Mouse (Mus musculus) liver, embryonic 16.5 days (tissue): ENCODE results near the gene Hes2. TPM values are rescaled to one million over a fixed set of nuclear protein-coding genes. Genes with fewer than 3 reads are reported as not detected.
A peak's percentile ranks its signal among the peaks of the same experiment; 100 is the strongest.

Experiments used
- ATAC-seq: fragments of 200-750 bp; cut with Nextera tagmentation; 2 replicates; pipeline ENCODE4 v1.8.0; 2017; ENCODE audit warnings: low read depth, mild to moderate bottlenecking, moderate number of reproducible peaks, moderate library complexity
- H3K27ac ChIP-seq: fragments of 300-500 bp; sonication (generic); 2 replicates; pipeline ENCODE4 v1.5.1; 2014; ENCODE audit warnings: mild to moderate bottlenecking, low read length
- H3K27me3 ChIP-seq: fragments of 300-500 bp; sonication (generic); 2 replicates; pipeline ENCODE4 v1.6.1; 2014; ENCODE audit warnings: low read depth, low read length, mixed read lengths; ENCODE audit not compliant: control insufficient read depth, insufficient read depth
- H3K36me3 ChIP-seq: fragments of 300-500 bp; sonication (generic); 2 replicates; pipeline ENCODE4 v1.6.1; 2014; ENCODE audit warnings: mild to moderate bottlenecking; ENCODE audit not compliant: control insufficient read depth, insufficient read depth
- H3K4me1 ChIP-seq: fragments of 300-500 bp; sonication (generic); 2 replicates; pipeline ENCODE4 v1.6.1; 2014; ENCODE audit warnings: low read depth, low read length, mixed read lengths; ENCODE audit not compliant: control insufficient read depth
- H3K4me2 ChIP-seq: fragments of 300-500 bp; sonication (generic); 2 replicates; pipeline ENCODE4 v1.6.1; 2014; ENCODE audit warnings: low read depth, low read length, mixed read lengths
- H3K4me3 ChIP-seq: fragments of 300-500 bp; sonication (generic); 2 replicates; pipeline ENCODE4 v1.5.1; 2014; ENCODE audit warnings: low read depth, mild to moderate bottlenecking, low read length
- H3K9ac ChIP-seq: fragments of 300-500 bp; sonication (generic); 2 replicates; pipeline ENCODE4 v1.6.1; 2014; ENCODE audit warnings: low read depth, low read length
- H3K9me3 ChIP-seq: fragments of 300-500 bp; sonication (generic); replicated peaks from 2 replicates; pipeline ENCODE4 v1.6.1; 2016; ENCODE audit warnings: low read length; ENCODE audit not compliant: control insufficient read depth
- WGBS: fragments of 180-500 bp; shearing (Covaris S2); extraction: QIAGEN DNeasy Blood & Tissue Kit; methylation state at CpG from one replicate; pipeline ENCODE4 v1.1.7; 2014; ENCODE audit not compliant: insufficient replicate concordance; 5-methylcytosine and 5-hydroxymethylcytosine counted together
- polyA plus RNA-seq: library from polyadenylated mRNA; unstranded; fragments of >200 nt; fragmentation: Nextera tagmentation; extraction: Ambion mirVana; gene quantifications from 2 replicates; pipeline ENCODE4 v1.2.1, GENCODE M21; 2015

Hes2 gene
- polyA plus RNA-seq, 1 experiment from 2014 or later = not detected

DNA sequence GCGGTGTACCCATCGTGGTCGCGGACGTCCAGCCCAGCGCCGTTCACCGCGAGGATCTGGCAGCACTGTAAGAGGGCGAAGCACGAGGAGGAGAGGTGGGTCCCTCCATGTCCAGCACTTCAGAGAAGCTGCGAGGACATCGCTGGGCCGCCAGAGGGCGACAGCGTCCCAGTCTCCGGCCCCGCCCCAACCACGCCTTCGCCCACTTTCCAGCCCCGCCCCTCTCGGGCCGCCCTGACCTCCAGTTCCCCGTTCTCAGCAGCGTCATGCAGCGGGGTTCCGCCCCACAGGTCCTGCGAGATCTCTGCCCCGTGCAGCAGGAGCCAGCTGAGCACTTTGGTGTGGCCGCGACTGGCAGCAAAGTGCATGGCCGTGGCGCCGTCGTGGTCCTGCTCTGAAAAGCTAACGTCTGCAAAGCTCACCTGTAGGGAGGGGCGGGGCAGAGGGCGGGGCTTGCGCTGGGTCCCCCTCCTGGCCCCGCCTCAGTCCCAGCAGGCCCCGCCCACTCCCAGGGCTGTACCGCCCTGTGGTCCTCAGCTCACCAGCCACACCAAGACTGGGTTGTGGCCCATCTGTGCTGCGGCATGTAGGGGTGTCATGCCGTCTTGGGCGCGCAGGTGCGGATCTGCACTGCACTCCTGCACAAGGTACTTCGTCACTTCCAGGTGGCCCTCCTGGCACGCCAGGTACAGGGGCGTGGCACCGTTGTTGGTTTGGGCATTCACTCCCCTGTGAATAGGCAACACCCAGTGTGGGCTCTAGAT lies 20.0 kb upstream of the Hes2 start:
- H3K4me3 ChIP-seq = peak overlapping the region; percentile 64
- peaks cover 19% of the 10 kb centered on the region for H3K27me3 ChIP-seq
- H3K9me3 ChIP-seq = no peaks in the 10 kb centered on the region; the same call in 1 of the 2 replicates
- no peak overlapping the region; the same call in 1 of the 2 replicates for H3K9ac ChIP-seq
- peaks cover 12% of the 10 kb centered on the region for H3K4me1 ChIP-seq
- no peaks in the 10 kb centered on the region for H3K36me3 ChIP-seq
- peak; percentile 87 for ATAC-seq
- H3K27ac ChIP-seq = no peak overlapping the region
- H3K4me2 ChIP-seq = peak overlapping the region; percentile 74
- 2% methylated on average over 51 of the region's 51 CpGs for WGBS

- Histone ChIP-seq H3K9ac (no peak overlapping the region), H3K4me3 (no peak overlapping the region), H3K27ac (no peak overlapping the region), H3K9me3 (no peaks in the 10 kb centered on the region; the same call in 1 of the 2 replicates), H3K4me1 (peaks cover 12% of the 10 kb centered on the region), H3K27me3 (peaks cover 11% of the 10 kb centered on the region; the same call in 1 of the 2 replicates), H3K36me3 (no peaks in the 10 kb centered on the region), H3K4me2 (no peak overlapping the region)
- no peak for ATAC-seq
- 30% methylated on average over 6 of the region's 6 CpGs for WGBS
Measured at GRCm38 (mm10) chr4:152140441-152140840, 18.2 kb upstream of the Hes2 start.

DNA sequence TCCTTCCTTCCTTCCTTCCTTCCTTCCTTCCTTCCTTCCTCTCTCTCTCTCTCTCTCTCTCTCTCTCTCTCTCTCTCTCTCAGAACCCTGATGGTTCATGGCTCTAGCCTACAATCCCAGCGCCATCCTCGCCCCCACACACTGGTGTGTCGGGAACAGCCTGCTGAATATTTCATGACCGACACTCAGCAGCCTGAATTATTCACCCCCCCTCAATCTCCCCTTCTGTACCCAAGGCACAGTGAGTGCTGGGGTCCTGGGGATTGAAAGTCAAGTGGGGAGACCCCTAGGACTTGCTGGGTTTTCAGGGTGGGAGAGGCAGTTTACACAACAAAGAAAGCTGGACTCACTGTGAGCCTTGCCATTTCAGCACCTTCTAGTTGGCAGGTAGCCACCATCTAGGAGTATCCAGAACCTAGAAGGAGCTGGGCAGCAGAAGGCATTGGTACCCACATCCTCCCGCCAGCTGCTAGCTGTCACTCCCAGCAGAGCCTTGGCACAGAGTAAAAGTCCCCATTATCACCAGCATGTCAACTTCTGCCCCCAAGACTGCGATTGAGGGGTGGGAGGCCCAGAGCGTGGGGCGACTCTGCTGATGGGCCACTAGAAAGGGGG lies 17.0 kb upstream of the Hes2 start:
- H3K36me3 ChIP-seq = no peaks in the 10 kb centered on the region
- no peak overlapping the region for H3K9ac ChIP-seq
- peaks cover 12% of the 10 kb centered on the region for H3K4me1 ChIP-seq
- no peak overlapping the region for H3K4me2 ChIP-seq
- ATAC-seq = no peak
- no peak overlapping the region for H3K4me3 ChIP-seq
- no peaks in the 10 kb centered on the region; the same call in 1 of the 2 replicates for H3K9me3 ChIP-seq
- peaks cover 11% of the 10 kb centered on the region; the same call in 1 of the 2 replicates for H3K27me3 ChIP-seq
- WGBS = 53% methylated on average over 8 of the region's 8 CpGs
- H3K27ac ChIP-seq = no peak overlapping the region

- WGBS = 21% methylated on average over 1 of the region's 1 CpGs
Measured at GRCm38 (mm10) chr4:152143632-152144031, 15.0 kb upstream of the Hes2 start.

DNA sequence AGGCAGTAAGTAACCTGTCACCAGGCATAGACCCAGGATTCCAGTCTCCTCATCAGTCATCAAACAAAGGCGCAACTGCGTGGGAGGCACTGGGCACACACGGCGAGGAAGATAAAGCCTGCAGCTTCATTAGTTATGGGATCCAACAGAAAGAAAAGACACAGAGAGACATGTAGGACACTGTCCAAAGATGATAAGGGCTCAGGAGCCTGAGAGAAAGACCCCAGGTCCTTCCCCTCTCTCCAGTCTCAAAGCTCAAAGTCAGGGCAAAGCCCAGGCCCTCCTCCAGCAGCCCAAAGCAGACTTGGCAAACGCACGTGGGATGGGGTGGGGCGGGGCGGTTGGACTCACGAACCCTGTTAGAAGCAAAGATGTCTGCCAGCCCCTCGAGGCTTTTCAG lies 13.2 kb upstream of the Hes2 start:
- no peak overlapping the region for H3K4me3 ChIP-seq
- H3K4me1 ChIP-seq = no peaks in the 10 kb centered on the region
- H3K27ac ChIP-seq = no peak overlapping the region
- H3K9ac ChIP-seq = no peak overlapping the region
- 46% methylated on average over 10 of the region's 10 CpGs for WGBS
- no peaks in the 10 kb centered on the region; the same call in 1 of the 2 replicates for H3K9me3 ChIP-seq
- H3K36me3 ChIP-seq = no peaks in the 10 kb centered on the region
- ATAC-seq = no peak; the same call in 1 of the 2 replicates
- peaks cover 14% of the 10 kb centered on the region for H3K27me3 ChIP-seq
- no peak overlapping the region for H3K4me2 ChIP-seq

More at GRCm38 (mm10) chr4:152143632-152144031, 15.0 kb upstream of the Hes2 start:
- H3K27me3 ChIP-seq = peaks cover 11% of the 10 kb centered on the region; the same call in 1 of the 2 replicates
- no peak overlapping the region for H3K4me3 ChIP-seq
- H3K9me3 ChIP-seq = no peaks in the 10 kb centered on the region; the same call in 1 of the 2 replicates
- no peak overlapping the region for H3K4me2 ChIP-seq
- no peaks in the 10 kb centered on the region for H3K36me3 ChIP-seq
- no peak overlapping the region for H3K9ac ChIP-seq
- ATAC-seq = no peak
- no peak overlapping the region for H3K27ac ChIP-seq
- peaks cover 5% of the 10 kb centered on the region for H3K4me1 ChIP-seq

DNA sequence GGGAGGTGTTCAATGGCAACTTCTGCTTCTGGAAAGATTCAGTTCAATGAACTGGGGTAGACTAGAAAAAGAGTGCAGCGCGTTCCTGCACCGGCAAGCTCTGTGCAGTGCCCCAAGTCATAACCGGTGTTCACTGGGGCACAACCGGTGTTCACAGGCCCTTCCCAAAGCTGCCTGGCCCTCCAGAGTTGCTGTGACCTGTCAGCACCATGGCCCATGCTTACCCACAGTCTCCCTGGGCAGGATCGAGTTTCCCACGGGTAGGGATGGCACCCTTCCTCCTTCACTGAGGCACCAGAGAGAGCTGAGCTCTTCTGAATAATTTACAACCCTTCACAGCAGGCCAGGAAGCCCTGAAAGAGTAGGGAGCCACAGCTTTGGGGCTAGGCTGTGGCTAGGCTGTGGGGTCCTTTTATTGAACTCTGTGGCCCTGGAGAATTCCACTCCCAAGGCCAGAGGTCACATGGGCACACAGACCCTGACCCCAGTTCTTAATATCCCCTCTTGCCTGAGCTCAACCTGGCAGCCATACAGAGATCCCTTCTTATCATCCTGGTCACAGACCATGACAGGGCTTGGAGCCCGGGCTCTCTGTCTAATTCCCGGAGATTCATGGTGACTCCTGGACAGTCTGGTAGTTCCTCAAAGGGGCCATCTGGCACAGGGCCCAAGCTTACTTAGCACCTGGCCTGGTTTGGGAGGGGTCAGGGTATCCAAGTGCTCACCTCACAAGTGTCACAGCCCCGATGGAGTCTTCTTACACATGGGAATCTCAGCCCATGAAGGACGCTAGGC lies 12.4 kb upstream of the Hes2 start:
- Histone ChIP-seq H3K9me3 (no peaks in the 10 kb centered on the region; the same call in 1 of the 2 replicates), H3K4me1 (no peaks in the 10 kb centered on the region), H3K36me3 (no peaks in the 10 kb centered on the region), H3K27me3 (peaks cover 12% of the 10 kb centered on the region), H3K9ac (no peak overlapping the region), H3K27ac (no peak overlapping the region), H3K4me2 (no peak overlapping the region), H3K4me3 (no peak overlapping the region)
- 54% methylated on average over 11 of the region's 11 CpGs for WGBS
- no peak for ATAC-seq

DNA sequence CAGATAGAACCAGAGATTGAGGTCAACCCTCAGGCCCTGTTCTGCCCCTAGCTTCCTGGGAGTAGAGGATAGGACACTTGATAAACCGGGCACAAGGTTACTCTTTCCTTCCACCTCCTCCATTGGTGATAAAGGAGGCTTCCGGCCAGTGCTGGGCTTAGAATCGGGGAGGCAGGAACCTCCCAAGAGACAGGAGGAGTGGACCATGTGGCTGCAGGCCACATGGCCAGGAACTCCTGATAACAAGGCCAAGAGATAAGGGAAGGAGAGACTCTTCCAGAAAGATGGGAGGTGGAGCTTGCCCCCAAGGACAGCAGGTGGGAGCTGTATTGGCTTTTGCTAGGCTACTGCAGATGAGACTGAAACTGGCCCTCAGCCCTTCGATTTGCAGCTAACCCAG lies 8.1 kb upstream of the Hes2 start:
- ATAC-seq = no peak
- Histone ChIP-seq H3K36me3 (no peaks in the 10 kb centered on the region), H3K9me3 (no peaks in the 10 kb centered on the region), H3K27me3 (peaks cover 36% of the 10 kb centered on the region), H3K4me3 (no peak overlapping the region), H3K9ac (no peak overlapping the region), H3K27ac (no peak overlapping the region), H3K4me2 (no peak overlapping the region), H3K4me1 (peaks cover 15% of the 10 kb centered on the region)
- 39% methylated on average over 4 of the region's 4 CpGs for WGBS

DNA sequence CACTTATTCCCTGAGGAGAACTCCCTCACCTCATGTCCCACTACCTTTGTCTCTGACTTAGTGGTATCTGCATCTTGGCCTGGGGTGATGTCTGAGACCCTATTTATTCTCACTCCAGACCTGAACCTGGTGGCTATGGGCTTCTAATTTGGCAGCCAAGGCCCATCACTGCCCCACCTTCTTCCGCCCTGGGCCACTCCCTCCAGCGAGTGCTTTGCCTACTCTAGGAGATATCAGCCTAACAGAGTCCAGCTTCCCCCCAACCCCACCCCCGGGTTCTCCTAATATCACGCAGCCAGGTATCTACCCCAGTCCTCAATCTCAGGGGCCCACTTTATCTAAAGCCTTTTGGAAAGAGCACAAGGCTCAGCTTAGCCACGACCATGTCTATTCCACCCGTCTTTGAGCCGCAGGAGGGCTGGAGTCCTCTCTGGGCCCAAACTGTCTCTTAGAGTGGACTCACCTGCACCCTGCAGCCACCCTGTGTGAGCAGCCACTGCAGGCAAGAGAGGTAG lies 7.2 kb upstream of the Hes2 start:
- WGBS = 10% methylated on average over 7 of the region's 7 CpGs
- peaks cover 36% of the 10 kb centered on the region for H3K27me3 ChIP-seq

More for the DNA sequence above, 7.2 kb upstream of the Hes2 start:
- Histone ChIP-seq H3K36me3 (no peaks in the 10 kb centered on the region), H3K4me2 (peak overlapping the region; percentile 60), H3K27ac (no peak overlapping the region), H3K9me3 (no peaks in the 10 kb centered on the region), H3K9ac (no peak overlapping the region; the same call in 1 of the 2 replicates), H3K4me3 (peak overlapping the region; percentile 47), H3K4me1 (peaks cover 15% of the 10 kb centered on the region)
- no peak for ATAC-seq
